Mouse (Mus musculus): ENCODE measurements around the gene Atcay. TPM values are rescaled to one million over a fixed set of nuclear protein-coding genes. Genes with fewer than 3 reads are reported as not detected.
A peak's percentile ranks its signal among the peaks of the same experiment; 100 is the strongest.

The Atcay gene
- polyA plus RNA-seq, 1 experiment from 2014 or later: 58.1 TPM

DNA sequence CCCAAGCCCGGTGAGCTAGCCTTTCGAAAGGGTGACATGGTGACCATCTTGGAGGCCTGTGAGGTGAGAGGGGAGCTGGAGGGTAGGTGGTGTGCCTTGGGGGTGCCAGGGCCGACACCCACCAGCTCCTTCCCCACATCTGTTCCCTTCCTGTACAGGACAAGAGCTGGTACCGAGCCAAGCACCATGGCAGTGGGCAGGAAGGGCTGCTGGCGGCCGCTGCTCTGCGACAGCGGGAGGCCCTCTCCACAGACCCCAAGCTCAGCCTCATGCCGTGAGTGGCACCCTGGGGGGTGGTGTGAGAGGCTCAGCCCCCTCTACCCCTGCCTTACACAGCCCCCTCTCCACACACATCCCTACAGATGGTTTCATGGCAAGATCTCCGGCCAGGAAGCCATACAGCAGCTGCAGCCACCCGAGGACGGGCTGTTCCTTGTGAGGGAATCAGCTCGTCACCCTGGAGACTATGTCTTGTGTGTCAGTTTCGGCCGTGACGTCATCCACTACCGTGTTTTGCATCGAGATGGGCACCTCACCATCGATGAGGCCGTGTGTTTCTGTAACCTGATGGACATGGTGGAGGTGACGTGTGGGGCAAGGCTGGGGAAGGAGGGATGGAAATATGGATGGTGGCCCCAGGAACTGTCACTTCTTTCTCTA lies 28.7 kb upstream of the Atcay start:
- Histone ChIP-seq H3K4me2 (peak overlapping the region; percentile 13; the same call in 1 of the 2 replicates), H3K4me3 (no peak overlapping the region)
- ATAC-seq (ENCODE audit: low read depth): peak; percentile 13; the same call in 1 of the 2 replicates

DNA sequence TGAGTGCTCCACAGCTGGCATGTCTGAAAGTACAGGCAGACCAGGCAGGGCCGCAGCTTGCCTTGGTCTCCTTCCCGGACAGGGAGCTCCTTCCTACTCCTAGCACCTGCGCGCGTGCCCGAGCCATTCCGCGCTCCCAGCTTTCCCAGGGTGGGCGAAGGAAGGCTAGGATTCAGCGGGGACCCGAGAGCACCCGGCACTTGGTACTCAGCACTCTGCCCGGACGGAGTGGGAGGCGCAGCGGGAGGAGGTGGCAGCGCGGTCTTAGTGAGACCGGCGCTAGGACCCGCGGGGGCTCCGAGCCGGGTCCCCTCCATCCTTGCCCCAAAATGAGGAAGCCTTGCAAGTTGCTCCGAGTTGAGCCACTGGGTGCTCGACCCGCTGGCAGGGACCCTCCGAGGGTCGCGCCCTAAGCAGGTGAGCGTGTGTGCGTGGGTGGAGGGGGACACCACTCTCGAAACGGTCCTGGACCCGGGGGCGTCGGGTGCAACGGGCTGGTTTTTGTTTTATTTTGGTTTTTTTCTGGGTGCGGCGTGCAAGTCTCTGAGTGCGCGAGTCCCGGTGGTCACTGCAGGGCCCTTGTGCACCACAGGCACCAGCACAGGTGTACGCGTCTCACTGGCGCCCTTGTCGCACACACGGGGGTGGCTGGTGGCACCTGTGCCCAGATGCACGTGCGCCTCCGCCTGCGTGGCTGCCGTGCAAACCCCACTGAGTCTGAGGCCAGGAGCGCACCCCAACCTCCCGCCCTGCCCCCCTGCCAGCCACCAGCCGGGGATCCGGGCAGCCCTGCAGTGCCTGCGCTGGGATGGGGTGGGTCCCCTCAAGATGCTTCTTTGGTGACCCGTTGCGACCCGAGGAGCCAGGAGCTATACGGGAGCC lies 26.8 kb upstream of the Atcay start:
- peak overlapping the region; percentile 69 for H3K9ac ChIP-seq
- H3K9me3 ChIP-seq: peaks cover 7% of the 10 kb centered on the region; the same call in 1 of the 2 replicates
- peak overlapping the region; percentile 73 for H3K4me2 ChIP-seq
- no peak for ATAC-seq (ENCODE audit: low read depth)
- WGBS: 1% methylated on average over 62 of the region's 62 CpGs
- H3K27me3 ChIP-seq: peaks cover 80% of the 10 kb centered on the region
- H3K27ac ChIP-seq (replicated peaks): no peak overlapping the region
- peaks cover 18% of the 10 kb centered on the region for H3K36me3 ChIP-seq
- peaks cover 32% of the 10 kb centered on the region for H3K4me1 ChIP-seq (replicated peaks)
- peak overlapping the region; percentile 47 for H3K4me3 ChIP-seq

More for the DNA sequence above, 28.7 kb upstream of the Atcay start:
- peak overlapping the region; percentile 41; the same call in 1 of the 2 replicates for H3K9ac ChIP-seq
- peaks cover 7% of the 10 kb centered on the region; the same call in 1 of the 2 replicates for H3K9me3 ChIP-seq
- 40% methylated on average over 21 of the region's 21 CpGs for WGBS
- H3K4me1 ChIP-seq (replicated peaks): peaks cover 24% of the 10 kb centered on the region
- H3K36me3 ChIP-seq: peaks cover 35% of the 10 kb centered on the region
- H3K27me3 ChIP-seq: peaks cover 60% of the 10 kb centered on the region
- H3K27ac ChIP-seq (replicated peaks): no peak overlapping the region

DNA sequence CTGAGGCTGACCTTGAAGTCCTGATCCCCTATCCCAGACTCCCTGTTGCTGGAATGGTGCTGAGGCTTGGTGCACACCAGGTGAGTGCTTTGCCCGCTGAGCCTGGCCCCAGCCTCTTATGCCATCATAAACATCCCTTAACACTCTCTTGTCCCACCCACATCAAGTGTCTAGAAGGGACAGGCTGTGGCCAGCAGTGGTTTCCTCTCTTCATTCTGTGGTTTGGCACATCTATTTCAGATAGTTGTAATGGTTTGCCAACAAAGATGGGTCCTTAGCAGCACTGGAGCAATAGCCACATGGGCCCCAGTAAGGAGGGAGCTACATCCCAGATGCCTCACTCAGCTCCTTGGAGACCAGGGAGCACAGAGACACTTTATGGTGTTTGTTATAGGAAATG lies 24.3 kb upstream of the Atcay start:
- no peak overlapping the region for H3K4me3 ChIP-seq
- no peak overlapping the region for H3K4me2 ChIP-seq
- peaks cover 36% of the 10 kb centered on the region for H3K4me1 ChIP-seq (replicated peaks)
- WGBS: 71% methylated on average over 1 of the region's 1 CpGs
- H3K36me3 ChIP-seq: peaks cover 12% of the 10 kb centered on the region; the same call in 1 of the 2 replicates
- no peak overlapping the region for H3K27ac ChIP-seq (replicated peaks)
- H3K9ac ChIP-seq: no peak overlapping the region
- H3K27me3 ChIP-seq: peaks cover 92% of the 10 kb centered on the region
- no peaks in the 10 kb centered on the region for H3K9me3 ChIP-seq
- ATAC-seq (ENCODE audit: low read depth): no peak

DNA sequence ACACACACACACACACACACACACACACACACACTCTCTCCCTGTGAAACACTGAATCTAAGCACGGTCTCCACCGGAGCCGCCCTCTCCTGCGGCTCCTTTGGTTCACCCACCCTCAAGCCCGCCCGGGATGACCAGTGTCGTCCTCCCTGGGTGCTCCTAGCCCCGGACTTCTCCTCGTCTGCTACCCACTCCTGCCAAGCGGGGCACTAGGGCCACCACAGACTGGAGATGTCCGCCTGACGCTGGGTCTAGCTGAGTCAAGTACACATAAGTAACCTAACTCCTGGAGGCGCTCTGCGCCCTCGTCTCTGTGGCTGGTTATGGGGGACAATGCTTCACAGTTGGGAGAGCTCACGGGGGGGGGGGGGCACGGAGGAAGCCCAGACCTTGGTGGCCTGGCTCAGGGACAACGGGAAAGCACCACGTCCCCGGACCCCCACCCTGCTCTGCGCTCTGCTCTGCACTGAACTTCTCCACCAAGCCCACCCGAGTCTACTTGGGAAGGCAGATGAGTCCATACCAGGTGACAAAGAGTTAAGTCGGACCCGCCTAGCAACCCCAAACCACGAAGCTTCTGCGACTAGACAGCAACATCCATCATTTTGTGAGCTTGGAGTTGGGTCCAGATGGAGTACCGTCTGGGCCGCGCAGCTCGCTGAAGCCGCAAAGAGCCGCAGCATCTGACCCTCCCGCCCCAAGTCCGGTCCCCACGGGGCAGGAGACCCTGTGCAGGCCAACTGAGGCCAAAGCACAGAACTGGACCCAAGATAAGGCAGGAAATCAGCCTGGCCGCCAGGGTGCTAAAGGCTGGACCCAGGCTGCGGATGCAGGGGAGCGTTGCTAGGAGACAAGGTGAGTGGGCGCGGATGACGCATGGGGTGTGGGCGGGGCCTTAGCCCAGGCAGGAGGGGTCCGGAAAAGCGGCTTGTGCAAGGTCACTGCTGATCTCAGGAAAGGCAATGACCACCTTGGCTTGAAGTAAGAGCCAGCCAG lies 22.1 kb upstream of the Atcay start, which contains the start of gene Matk:
TSS of gene Matk (plus strand) at position 512 of the 996 bp plus-strand sequence.
- Histone ChIP-seq H3K9ac (peak within 1 kb of the TSS; percentile 65), H3K4me2 (peak within 1 kb of the TSS; percentile 59), H3K36me3 (peaks cover 20% of the 10 kb centered on the region; the same call in 1 of the 2 replicates), H3K27ac (replicated peaks) (0 out of 2 replicates have a peak within 1 kb of the TSS, but pooled peaks have one; percentile 33), H3K4me3 (peak within 1 kb of the TSS; percentile 30), H3K27me3 (peaks cover 70% of the 10 kb centered on the region), H3K9me3 (no peaks in the 10 kb centered on the region), H3K4me1 (replicated peaks) (peaks cover 25% of the 10 kb centered on the region)
- WGBS: 11% methylated on average over 44 of the region's 44 CpGs
- peak; percentile 77 for ATAC-seq (ENCODE audit: low read depth)

DNA sequence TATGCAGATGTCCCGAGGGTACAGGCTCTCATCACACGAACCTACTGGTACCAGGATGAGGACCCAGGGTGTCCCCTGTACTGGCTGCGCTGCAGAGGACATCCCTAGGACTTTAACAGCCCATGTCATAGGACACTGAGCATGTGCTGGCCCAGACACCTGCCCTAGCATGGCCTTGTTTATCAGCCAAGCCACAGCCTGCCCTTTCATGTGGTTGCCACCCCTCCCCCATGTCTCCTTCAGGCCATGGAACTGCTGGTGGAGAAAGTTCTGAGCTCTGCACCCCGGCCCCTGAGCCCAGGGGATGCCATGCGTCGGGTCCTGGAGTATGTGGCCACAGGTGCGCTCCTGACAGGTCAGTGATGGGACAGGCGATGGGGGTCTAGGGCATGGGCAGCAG lies 18.8 kb upstream of the Atcay start:
- 86% methylated on average over 8 of the region's 8 CpGs for WGBS

DNA sequence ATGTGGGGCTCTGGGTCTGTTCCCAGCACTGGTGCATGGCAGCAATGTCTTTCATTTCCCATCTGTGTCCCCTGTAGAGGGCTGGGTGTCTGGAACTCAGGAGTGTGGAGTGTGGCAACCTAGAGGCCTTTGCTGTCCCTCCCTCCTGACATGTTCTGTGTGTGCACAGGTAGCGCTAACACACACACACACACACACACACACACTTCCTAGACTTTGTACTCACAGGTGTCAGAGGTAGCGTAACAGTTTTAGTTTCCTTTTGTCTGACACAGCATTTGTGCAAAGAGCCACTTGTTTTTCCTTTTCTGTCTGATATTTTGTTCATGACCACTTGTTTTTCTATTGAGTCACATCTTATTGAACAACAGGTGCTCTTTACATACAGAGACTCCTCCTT lies 17.2 kb upstream of the Atcay start:
- H3K4me2 ChIP-seq: no peak overlapping the region
- ATAC-seq (ENCODE audit: low read depth): no peak
- peaks cover 39% of the 10 kb centered on the region for H3K36me3 ChIP-seq
- no peaks in the 10 kb centered on the region for H3K9me3 ChIP-seq
- H3K27me3 ChIP-seq: peaks cover 27% of the 10 kb centered on the region
- no peak overlapping the region for H3K27ac ChIP-seq (replicated peaks)
- no peak overlapping the region for H3K4me3 ChIP-seq
- H3K4me1 ChIP-seq (replicated peaks): peaks cover 11% of the 10 kb centered on the region
- H3K9ac ChIP-seq: no peak overlapping the region
- 96% methylated on average over 2 of the region's 2 CpGs for WGBS

More for the DNA sequence above, 18.8 kb upstream of the Atcay start:
- Histone ChIP-seq H3K4me1 (replicated peaks) (peaks cover 16% of the 10 kb centered on the region), H3K27me3 (peaks cover 43% of the 10 kb centered on the region), H3K36me3 (peaks cover 37% of the 10 kb centered on the region), H3K9me3 (no peaks in the 10 kb centered on the region), H3K4me3 (no peak overlapping the region), H3K27ac (replicated peaks) (no peak overlapping the region), H3K9ac (no peak overlapping the region), H3K4me2 (no peak overlapping the region)
- no peak for ATAC-seq (ENCODE audit: low read depth)

DNA sequence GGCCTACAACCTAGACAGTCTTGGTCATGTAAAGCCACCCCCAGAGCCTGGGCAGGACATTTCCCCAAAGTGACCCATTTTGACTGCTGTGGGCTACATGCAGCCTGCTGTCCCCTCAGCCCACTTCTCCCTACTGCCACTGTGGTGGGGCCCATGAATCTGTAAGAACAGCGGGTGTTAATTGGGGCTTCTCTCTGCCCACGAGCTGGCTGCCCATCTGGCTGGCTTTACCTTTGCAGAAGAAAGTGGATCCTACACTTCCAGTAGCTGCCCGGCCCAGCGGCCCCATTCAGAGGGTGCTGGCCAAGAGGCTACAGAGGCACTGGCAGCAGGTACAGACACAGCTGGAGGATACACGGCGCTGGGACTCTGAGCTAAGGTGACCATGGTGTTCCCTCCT lies 14.5 kb upstream of the Atcay start:
- no peak for ATAC-seq (ENCODE audit: low read depth)
- Histone ChIP-seq H3K27me3 (peaks cover 24% of the 10 kb centered on the region), H3K9ac (no peak overlapping the region), H3K4me3 (no peak overlapping the region), H3K4me1 (replicated peaks) (no peaks in the 10 kb centered on the region), H3K4me2 (no peak overlapping the region), H3K36me3 (peaks cover 35% of the 10 kb centered on the region), H3K9me3 (no peaks in the 10 kb centered on the region), H3K27ac (replicated peaks) (no peak overlapping the region)
- 87% methylated on average over 6 of the region's 6 CpGs for WGBS

DNA sequence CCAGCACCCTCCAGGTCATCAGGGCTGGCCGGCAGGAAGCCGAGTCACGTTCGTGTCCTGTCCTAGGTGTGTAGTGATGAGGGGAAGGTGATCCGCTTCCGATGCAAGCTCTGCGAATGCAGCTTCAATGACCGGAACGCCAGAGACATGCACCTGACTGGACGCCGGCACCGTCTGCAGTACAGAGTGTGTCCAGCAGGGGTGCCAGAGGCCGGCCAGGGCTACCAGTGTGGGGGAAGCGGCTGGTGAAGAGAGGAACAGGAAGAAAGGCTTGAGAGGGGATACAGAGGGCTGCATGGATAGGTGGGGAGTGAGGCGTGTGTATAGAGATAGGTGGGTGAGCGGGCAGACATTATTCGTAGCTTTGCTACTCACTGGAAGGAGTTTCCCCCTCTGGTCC lies 14.0 kb upstream of the Atcay start:
- H3K27me3 ChIP-seq: peaks cover 29% of the 10 kb centered on the region
- WGBS: 10% methylated on average over 17 of the region's 17 CpGs
- H3K4me1 ChIP-seq (replicated peaks): peaks cover 4% of the 10 kb centered on the region; the same call in 1 of the 2 replicates
- no peaks in the 10 kb centered on the region for H3K9me3 ChIP-seq
- no peak overlapping the region for H3K9ac ChIP-seq
- H3K36me3 ChIP-seq: peaks cover 30% of the 10 kb centered on the region
- H3K4me3 ChIP-seq: no peak overlapping the region
- H3K27ac ChIP-seq (replicated peaks): no peak overlapping the region
- peak; percentile 65 for ATAC-seq (ENCODE audit: low read depth)
- H3K4me2 ChIP-seq: no peak overlapping the region

DNA sequence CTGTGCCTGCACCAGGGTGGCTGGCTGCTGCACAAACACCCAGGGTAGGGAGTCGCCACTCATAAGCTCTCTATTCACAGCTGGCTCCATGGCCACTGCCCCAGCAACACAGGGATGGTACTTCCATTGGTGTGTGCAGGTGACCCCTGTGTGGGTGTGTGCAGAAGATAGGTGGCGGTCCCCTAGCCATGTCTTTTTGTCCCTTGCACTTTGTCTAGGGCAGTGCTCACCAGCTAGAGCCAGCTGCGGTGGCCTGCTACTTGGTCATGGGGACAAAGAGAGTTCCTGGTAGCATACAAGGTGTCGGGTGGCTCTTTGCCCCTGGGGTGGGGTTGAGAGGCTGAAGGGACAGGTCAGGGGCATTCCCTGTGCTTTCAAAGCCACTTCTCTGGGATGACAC lies 13.5 kb upstream of the Atcay start:
- Histone ChIP-seq H3K4me2 (no peak overlapping the region), H3K36me3 (peaks cover 26% of the 10 kb centered on the region), H3K9me3 (no peaks in the 10 kb centered on the region), H3K4me1 (replicated peaks) (peaks cover 9% of the 10 kb centered on the region; the same call in 1 of the 2 replicates), H3K9ac (no peak overlapping the region), H3K27ac (replicated peaks) (no peak overlapping the region), H3K4me3 (no peak overlapping the region), H3K27me3 (peaks cover 34% of the 10 kb centered on the region)
- ATAC-seq (ENCODE audit: low read depth): 0 out of 2 replicates have a peak, but pooled peaks have one; percentile 2
- whole genome bisulfite sequencing: 80% methylated on average over 4 of the region's 4 CpGs

DNA sequence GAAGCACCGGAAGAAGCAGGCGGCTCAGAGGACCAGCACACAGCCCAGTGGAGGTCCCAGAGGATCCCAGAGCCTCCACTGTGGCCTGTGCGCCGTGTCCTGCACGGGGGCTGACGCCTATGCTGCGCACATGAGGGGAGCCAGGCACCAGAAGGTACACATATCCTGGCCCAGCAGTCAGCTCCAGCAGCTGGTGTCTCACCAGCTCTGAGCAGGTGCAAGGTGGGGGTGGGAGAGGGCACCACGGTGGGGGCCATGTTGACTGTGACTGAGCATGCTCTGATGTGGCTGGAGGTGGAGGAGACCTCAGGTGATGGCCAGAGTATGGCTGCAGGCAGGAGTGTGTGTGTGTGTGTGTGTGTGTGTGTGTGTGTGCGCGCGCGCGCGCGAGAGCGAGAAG lies 11.4 kb upstream of the Atcay start:
- no peak overlapping the region for H3K9ac ChIP-seq
- 91% methylated on average over 16 of the region's 16 CpGs for WGBS
- no peak overlapping the region for H3K4me2 ChIP-seq
- ATAC-seq (ENCODE audit: low read depth): no peak
- H3K36me3 ChIP-seq: peaks cover 17% of the 10 kb centered on the region
- peaks cover 9% of the 10 kb centered on the region; the same call in 1 of the 2 replicates for H3K4me1 ChIP-seq (replicated peaks)
- H3K4me3 ChIP-seq: no peak overlapping the region
- H3K27ac ChIP-seq (replicated peaks): no peak overlapping the region
- peaks cover 49% of the 10 kb centered on the region for H3K27me3 ChIP-seq
- H3K9me3 ChIP-seq: no peaks in the 10 kb centered on the region

DNA sequence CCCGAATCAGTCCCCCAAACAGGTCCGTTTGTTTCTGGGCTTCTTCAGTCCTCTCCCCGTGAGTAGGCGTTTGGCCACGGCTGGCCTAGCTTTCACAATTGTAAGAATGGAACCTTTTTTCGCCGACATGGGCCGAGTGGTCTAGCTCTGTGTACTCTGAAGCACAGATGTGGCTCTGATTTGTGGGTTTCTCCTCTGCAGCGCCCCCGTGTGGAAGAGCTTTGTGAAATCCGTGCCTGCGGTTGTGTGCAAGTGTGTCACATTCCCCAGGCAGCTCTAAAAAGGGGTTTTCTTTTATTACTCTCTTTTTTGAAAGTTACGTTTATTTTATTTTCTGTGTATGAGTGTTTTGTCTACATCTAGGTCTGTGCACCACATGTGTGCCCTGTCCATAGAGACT lies 10.2 kb upstream of the Atcay start:
- no peak for ATAC-seq (ENCODE audit: low read depth)
- Histone ChIP-seq H3K27ac (replicated peaks) (no peak overlapping the region), H3K4me1 (replicated peaks) (peaks cover 9% of the 10 kb centered on the region; the same call in 1 of the 2 replicates), H3K9me3 (no peaks in the 10 kb centered on the region), H3K36me3 (peaks cover 9% of the 10 kb centered on the region; the same call in 1 of the 2 replicates), H3K9ac (no peak overlapping the region), H3K4me3 (no peak overlapping the region), H3K4me2 (no peak overlapping the region), H3K27me3 (peaks cover 49% of the 10 kb centered on the region)
- 21% methylated on average over 13 of the region's 13 CpGs for WGBS

Data from neural tube, embryonic 13.5 days (tissue).